Mouse (Mus musculus) C2C12 (cell line): ENCODE data around the gene Bst1.

Experiments used
- CEBPB ChIP-seq: IDR thresholded peaks from one replicate; pipeline ENCODE4 v1.6.1; 2011; ENCODE audit warnings: low read depth, mild to moderate bottlenecking, control low read depth, moderate library complexity
- CTCF ChIP-seq: IDR thresholded peaks from one replicate; pipeline ENCODE4 v1.5.1; 2011; ENCODE audit not compliant: control insufficient read depth, insufficient read depth, insufficient read length
- FOSL1 ChIP-seq: IDR thresholded peaks from one replicate; pipeline ENCODE4 v1.8.0; 2011; ENCODE audit warnings: mild to moderate bottlenecking, low read length; ENCODE audit not compliant: poor library complexity, insufficient read depth, severe bottlenecking
- MAX ChIP-seq: IDR thresholded peaks from one replicate; pipeline ENCODE4 v1.6.1; 2011; ENCODE audit warnings: mild to moderate bottlenecking, control low read depth
- MYOD1 ChIP-seq: IDR thresholded peaks from one replicate; pipeline ENCODE4 v1.6.1; 2011; ENCODE audit warnings: low read depth; ENCODE audit not compliant: control insufficient read depth, insufficient read length
- MYOG ChIP-seq: IDR thresholded peaks from one replicate; pipeline ENCODE4 v1.6.1; 2011; ENCODE audit not compliant: control insufficient read depth, insufficient read length; ENCODE audit errors: extremely low read depth
- USF1 ChIP-seq: IDR thresholded peaks from one replicate; pipeline ENCODE4 v1.6.1; 2011; ENCODE audit warnings: low read depth, mild to moderate bottlenecking, control low read depth, moderate library complexity

DNA sequence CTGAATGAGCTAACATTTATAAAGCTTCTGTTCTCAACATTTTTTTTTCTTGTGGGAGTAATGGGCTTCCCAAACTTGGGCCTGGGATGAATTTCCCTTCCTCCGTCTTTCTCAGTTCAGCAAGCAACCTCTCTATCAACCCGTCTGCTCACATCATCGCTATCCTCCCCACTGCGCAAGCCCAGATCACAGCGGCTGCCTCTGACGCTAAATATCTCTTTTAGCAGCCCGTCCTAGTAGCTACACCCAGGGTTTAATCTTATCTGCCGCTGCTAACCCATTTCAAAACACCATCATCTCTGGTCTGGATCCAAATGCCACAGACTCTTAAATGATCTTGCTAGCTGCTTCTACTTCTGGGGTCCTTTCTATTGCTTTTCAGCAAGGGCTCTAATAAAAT lies 41.0 kb downstream of the Bst1 start:
- TF ChIP-seq CEBPB (no peak), CTCF (no peak), MAX (no peak), MYOD1 (no peak), USF1 (no peak), FOSL1 (no peak), MYOG (no peak)
